Mouse (Mus musculus) myocyte (in vitro differentiated cells): ENCODE results near the gene Vipr1.

Source experiments
- CEBPB ChIP-seq: IDR thresholded peaks from 2 replicates; pipeline ENCODE4 v1.6.1; 2011; ENCODE audit warnings: mild to moderate bottlenecking, moderate library complexity; ENCODE audit not compliant: poor library complexity, insufficient read depth, severe bottlenecking
- E2F4 ChIP-seq: IDR thresholded peaks from one replicate; pipeline ENCODE4 v1.6.1; 2011; ENCODE audit warnings: mild to moderate bottlenecking, control low read depth, moderate library complexity; ENCODE audit not compliant: insufficient read depth
- MAX ChIP-seq: IDR thresholded peaks from one replicate; pipeline ENCODE4 v1.6.1; 2011; ENCODE audit warnings: low read depth, mild to moderate bottlenecking, control low read depth
- MYOD1 ChIP-seq, 3 experiments: IDR thresholded peaks; one replicate each; pipeline ENCODE4 v1.6.1; 2011; ENCODE audit warnings: control low read depth in 2 of 3, low read depth in 2 of 3, mild to moderate bottlenecking in 2 of 3, moderate library complexity in 1 of 3; ENCODE audit not compliant: insufficient read length in 2 of 3, control insufficient read depth in 1 of 3
- MYOG ChIP-seq, 3 experiments: IDR thresholded peaks; one replicate each; pipeline ENCODE4 v1.6.1; 2011; ENCODE audit warnings: control low read depth in 2 of 3, low read depth in 2 of 3, mild to moderate bottlenecking in 2 of 3; ENCODE audit not compliant: insufficient read length in 2 of 3, control insufficient read depth in 1 of 3, insufficient read depth in 1 of 3
- POLR2A ChIP-seq: IDR thresholded peaks from one replicate; pipeline ENCODE4 v1.6.1; 2011; ENCODE audit warnings: low read depth, mild to moderate bottlenecking, control low read depth, moderate library complexity; ENCODE audit not compliant: insufficient read length
- POLR2AphosphoS2 ChIP-seq: IDR thresholded peaks from one replicate; pipeline ENCODE4 v1.6.1; 2011; ENCODE audit warnings: low read depth, control low read depth; ENCODE audit not compliant: insufficient read length
- REST ChIP-seq: IDR thresholded peaks from one replicate; pipeline ENCODE4 v1.6.1; 2011; ENCODE audit warnings: mild to moderate bottlenecking, control low read depth, moderate library complexity; ENCODE audit not compliant: insufficient read depth, insufficient read length
- SRF ChIP-seq: IDR thresholded peaks from one replicate; pipeline ENCODE4 v1.6.1; 2011; ENCODE audit warnings: low read depth; ENCODE audit not compliant: control insufficient read depth, insufficient read length
- TCF12 ChIP-seq: IDR thresholded peaks from one replicate; pipeline ENCODE4 v1.6.1; 2011; ENCODE audit warnings: mild to moderate bottlenecking, control low read depth; ENCODE audit not compliant: poor library complexity, insufficient read depth, severe bottlenecking
- USF1 ChIP-seq: IDR thresholded peaks from one replicate; pipeline ENCODE4 v1.6.1; 2011; ENCODE audit warnings: low read depth, mild to moderate bottlenecking, control low read depth, moderate library complexity

DNA sequence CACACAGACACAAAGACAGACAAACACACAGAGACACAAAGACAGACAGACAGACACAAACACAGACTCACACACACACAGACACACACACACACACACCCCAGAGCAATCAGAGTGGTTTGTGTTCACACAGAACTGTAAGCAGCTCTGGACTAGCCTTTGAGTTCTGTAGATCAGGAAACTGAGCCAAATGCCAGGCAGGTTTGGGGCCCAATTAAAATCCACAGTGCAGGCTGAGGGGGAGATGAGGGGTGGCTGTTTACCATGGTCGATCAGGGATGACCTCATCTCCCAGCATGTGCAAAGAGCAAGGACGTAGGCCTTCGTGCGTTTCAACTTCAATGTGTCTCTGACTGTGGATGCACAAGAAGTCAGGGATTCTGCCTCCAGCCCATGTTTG, 47.7 kb upstream of the Vipr1 start:
- TF ChIP-seq POLR2A (no peak), TCF12 (no peak), CEBPB (no peak), MYOD1 (IDR thresholded peaks at IDR 0.05; ENCODE audit: control insufficient read depth in 1 of 3, insufficient read length in 2 of 3, low read depth in 2 of 3) (no peak), USF1 (no peak), MAX (no peak), E2F4 (no peak), SRF (no peak), POLR2AphosphoS2 (no peak), MYOG (IDR thresholded peaks at IDR 0.05; ENCODE audit: control insufficient read depth in 1 of 3, insufficient read depth in 1 of 3, insufficient read length in 2 of 3, low read depth in 2 of 3) (no peak), REST (no peak)
